Mouse (Mus musculus) hematopoietic stem cell, adult 5-6 weeks (primary cell): ENCODE measurements at regions not wholly inside any gene's neighbourhood (a gene's known extent, or its start where the extent isn't known, plus 50 kb on each side); places are given as distances from the start of the nearest gene placed in this dataset.
A peak's percentile ranks its signal among the peaks of the same experiment; 100 is the strongest.

Source experiments
- ATAC-seq, 2 experiments: fragments of 125-278 bp in 1 of 2; replicated peaks in 1 of 2; 2 replicates each; pipeline ENCODE4 v1.8.0; 2016 to 2017; ENCODE audit warnings: inconsistent platforms in 2 of 2, mild to moderate bottlenecking in 2 of 2, moderate number of reproducible peaks in 2 of 2, low read depth in 1 of 2, moderate TSS enrichment in 1 of 2; ENCODE audit not compliant: low FRiP score in 2 of 2, poor library complexity in 2 of 2, severe bottlenecking in 2 of 2, insufficient read depth in 1 of 2, low TSS enrichment in 1 of 2

DNA sequence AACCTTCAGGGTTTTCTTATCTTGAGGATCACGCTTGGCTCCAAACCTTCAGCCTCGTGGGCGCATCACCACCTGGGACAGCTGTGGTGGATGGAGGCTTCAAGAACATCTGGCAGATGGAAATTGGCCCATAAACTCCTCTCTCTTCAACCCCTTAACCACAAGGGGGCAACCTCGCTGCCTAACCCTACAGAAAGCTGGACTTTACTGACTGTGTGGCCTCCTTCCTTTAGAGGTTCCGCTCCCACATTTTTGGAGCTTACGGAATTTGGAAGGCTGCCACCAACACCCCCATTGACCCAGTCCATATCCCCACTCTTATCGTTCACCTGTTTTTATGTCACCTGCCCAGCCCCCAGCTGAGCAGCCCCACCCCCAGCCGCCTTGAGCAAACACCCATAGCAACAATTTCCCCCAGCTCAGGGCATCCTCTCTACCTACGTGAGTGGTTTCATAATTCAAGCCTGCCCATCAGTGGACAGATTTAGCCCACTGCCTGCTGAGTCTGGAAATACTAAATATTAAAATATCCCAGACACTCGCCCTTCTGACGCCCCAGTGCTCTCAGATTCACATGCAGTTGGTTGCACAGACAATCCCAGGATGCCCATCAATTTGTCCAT is 167.0 kb upstream of the Slc22a22 start:
- peak; percentile 65 to 66; a peak in 3 of 4 replicates for ATAC-seq

GRCm38 (mm10) chr15:57639115-57639514 is 161.7 kb upstream of the Slc22a22 start:
- no peak for ATAC-seq

DNA sequence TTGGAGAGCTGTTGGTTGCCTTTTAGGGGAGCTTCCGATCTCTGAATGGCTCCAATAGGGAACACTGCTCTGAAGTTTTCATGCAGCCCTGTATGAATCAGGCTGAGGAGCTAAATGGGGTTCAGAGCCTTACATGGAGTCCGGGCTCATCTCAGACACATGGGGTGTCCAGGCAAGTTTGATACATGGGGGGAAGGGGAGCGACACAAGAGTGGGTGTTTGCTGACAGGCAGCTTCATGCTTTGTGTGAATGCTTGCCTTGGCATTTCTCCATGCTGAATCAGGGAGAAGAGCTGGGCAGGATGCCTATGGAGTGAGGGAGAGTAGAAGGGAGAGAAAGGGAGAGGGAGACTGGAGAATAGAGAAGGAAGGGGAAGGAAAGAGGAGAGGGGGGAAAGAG is 155.6 kb upstream of the Slc22a22 start:
- ATAC-seq = no peak

DNA sequence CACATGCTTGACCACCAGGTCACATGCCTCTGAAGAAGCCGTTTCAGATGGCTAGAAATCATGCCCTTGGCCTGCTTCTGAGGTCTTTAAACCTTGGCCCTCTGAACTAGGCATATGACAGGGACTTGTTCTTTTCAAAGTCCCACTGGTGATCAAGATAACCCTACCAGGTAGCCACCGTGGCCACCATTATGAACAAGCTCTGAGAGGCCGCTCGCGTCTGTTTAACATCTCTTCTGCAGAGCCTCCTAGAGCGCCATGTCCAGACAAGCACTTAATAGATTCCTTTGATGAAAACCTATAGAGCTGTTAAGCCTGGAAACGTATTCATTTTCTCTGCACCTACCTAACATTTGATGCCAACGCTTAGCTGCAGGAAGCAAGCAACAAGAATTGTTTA is 155.1 kb upstream of the Slc22a22 start:
- ATAC-seq = no peak

DNA sequence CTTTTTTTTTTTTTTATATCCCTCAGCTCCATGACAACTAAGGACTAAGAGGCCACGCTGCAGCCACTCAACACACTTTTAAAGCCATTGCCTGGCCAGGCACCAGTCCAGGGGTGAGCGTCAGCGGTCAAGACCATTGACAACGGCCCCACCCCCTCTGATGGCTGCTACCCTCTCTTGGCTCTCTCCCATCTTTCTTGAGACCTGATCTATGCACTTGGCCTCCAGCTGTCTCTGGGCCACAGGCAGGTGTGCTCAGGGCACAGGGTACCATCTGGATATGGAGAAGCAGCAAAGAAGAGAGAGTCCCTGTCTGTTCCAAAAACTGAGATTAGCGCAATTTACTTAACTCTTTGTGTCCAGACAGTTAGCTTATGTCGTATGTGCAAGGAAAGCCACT is 141.0 kb upstream of the Slc22a22 start:
- no peak for ATAC-seq

DNA sequence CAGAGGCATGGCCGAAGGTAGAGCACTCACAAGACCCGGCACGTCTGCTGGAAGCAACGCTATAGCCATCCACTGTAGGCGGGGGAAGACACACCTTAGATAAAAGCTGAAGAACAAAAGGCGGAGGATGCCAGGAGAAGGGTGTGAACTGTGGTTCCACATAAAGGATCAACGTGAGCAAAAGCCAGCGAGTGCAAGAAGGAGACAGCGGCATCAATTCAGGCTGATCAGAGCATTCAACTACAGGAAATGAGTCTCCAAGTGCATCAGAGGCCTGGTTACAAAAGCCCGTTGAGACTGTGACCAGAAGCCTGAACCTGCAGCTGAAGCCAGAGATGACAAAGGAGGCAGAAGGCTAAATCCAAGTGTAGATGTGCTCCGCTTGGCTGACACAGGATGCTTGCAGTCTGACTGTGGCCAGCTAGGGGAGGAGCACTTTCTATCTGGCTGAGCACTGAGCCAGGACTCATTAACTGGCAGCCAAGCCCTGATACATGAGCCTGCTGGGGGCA is 139.5 kb upstream of the Slc22a22 start:
- ATAC-seq = no peak

DNA sequence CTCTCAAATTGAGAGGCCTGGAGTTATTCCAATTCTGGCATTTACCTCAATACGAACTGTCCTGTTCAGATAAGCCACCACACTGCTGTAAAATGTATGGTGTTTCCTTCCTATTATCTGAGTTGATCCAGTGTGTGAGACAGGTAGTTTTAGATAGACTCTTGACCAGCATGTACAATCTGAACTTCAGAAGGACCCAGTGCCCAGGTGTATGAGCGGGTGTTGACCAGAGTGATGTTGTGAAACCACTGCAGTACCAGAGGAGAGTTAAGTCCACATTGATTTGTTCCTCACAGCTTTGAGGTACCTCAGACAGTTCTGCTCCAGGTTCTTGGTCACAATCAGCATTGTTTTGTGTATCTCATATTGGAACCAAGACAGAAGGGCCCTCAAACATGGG is 132.6 kb upstream of the Slc22a22 start:
- ATAC-seq = no peak

- ATAC-seq = no peak
Measured at GRCm38 (mm10) chr15:57608519-57608918, 131.1 kb upstream of the Slc22a22 start.

DNA sequence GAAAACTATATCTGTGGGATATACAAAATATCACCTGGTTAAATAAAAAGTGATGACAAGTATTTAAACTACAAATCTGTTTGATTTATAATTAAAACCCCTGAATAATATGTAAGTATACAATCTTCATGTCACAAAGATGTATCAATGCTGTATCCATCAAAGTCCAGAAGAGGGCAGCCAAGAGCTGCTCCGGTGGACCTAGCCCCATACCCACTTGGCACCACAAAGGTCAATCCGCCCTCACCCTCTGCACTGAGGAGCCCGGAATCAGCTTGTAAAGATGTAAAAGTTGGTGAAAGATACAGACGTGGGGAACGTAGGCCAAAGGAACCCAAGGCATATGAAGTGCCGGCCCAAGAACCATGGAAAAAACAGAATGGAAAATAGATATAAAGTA is 123.1 kb upstream of the Slc22a22 start:
- ATAC-seq = peak; percentile 85 to 92

GRCm38 (mm10) chr15:57593326-57594004 is 116.0 kb upstream of the Slc22a22 start:
- no peak for ATAC-seq

GRCm38 (mm10) chr15:57590597-57591219 is 113.3 kb upstream of the Slc22a22 start:
- ATAC-seq = no peak

DNA sequence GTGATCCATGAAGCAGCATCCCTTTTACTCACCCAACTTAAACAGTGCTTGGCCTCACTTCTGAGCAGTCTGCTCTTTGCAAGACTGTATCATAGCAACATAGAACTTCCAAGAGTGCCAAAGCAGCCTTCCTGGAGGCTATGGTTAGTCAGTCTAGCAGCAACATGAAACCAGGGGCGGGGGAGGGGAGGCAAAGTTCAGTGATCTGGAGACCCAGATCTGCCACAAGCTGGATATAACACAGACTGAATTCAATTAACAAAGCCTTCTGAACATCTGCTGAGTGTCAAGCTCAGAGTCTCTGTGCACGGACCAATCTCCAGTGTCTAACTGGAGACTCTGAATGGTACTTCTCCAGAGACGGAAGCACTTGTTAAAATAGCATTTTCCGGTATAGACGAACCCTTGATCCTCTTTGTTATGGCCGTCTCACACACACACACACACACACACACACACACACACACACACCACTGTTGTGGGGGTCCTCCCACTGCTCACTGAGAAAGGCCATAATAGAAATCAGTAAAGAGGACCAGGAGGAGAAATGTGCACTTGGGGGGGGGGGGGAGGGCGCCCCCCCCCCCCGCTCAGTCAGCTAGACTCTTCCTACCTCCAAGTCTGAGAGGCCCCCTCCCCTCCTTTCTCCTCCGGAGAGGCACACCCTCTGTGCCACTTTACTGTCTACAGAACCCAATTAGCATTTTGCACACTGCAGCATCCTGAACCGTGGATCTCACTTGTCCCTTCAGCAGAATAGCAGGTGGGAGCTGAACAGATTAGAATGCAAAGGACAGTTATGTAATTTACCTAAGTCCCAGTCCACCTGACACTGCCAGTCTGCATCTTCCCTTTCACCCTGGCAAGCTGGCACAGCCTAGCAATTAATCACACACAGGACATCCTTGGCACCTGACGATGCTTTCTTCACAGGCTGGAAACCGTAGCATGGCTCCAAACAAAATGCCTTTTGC is 112.3 kb upstream of the Slc22a22 start:
- ATAC-seq = no peak

GRCm38 (mm10) chr15:57585411-57585810 is 108.0 kb upstream of the Slc22a22 start:
- no peak for ATAC-seq

- ATAC-seq = no peak
Measured at GRCm38 (mm10) chr15:57584498-57584897, 107.1 kb upstream of the Slc22a22 start.

DNA sequence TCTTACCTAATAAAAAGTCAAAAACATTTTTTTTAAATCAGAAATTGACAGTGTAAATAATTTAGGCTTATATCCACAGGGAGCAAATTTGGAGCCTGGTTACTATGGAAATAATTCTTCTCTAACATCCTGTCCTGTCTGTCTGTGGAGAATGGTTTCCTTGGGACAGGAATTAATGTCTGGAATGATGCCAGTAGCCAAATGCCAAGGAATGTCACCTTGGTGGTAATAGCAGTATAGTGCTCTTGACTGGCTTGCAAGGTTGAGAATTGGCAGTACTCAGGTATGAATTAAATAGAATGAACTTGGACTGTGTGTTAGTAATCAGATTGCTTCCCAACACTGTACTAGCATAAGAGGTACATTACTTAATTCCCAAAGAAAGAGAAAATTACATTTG is 103.8 kb upstream of the Slc22a22 start:
- ATAC-seq = no peak

GRCm38 (mm10) chr15:57578794-57579193 is 101.4 kb upstream of the Slc22a22 start:
- ATAC-seq = no peak

GRCm38 (mm10) chr15:57574080-57574618 is 96.7 kb upstream of the Slc22a22 start:
- ATAC-seq = no peak
